Mouse (Mus musculus) neural tube, embryonic 14.5 days (tissue): ENCODE measurements around the gene Fam209. TPM values are rescaled to one million over a fixed set of nuclear protein-coding genes. Genes with fewer than 3 reads are reported as not detected.

Experiments
- ATAC-seq: fragments of 200-750 bp; cut with Nextera tagmentation; 2 replicates; pipeline ENCODE4 v1.8.0; 2017; ENCODE audit warnings: low read depth, mild to moderate bottlenecking, moderate TSS enrichment, moderate library complexity
- H3K27ac ChIP-seq: fragments of 300-500 bp; sonication (generic); 2 replicates; pipeline ENCODE4 v1.5.1; 2014; ENCODE audit warnings: low read depth, mild to moderate bottlenecking, control low read depth, low read length, moderate library complexity, mixed read lengths
- H3K27me3 ChIP-seq: fragments of 300-500 bp; sonication (generic); 2 replicates; pipeline ENCODE4 v1.6.1; 2014; ENCODE audit warnings: low read length; ENCODE audit not compliant: control insufficient read depth, insufficient read depth
- H3K36me3 ChIP-seq: fragments of 300-500 bp; sonication (generic); 2 replicates; pipeline ENCODE4 v1.6.1; 2014; ENCODE audit warnings: low read length, mixed read lengths; ENCODE audit not compliant: control insufficient read depth, insufficient read depth
- H3K4me1 ChIP-seq: fragments of 300-500 bp; sonication (generic); 2 replicates; pipeline ENCODE4 v1.6.1; 2014; ENCODE audit warnings: low read length; ENCODE audit not compliant: control insufficient read depth, insufficient read depth
- H3K4me2 ChIP-seq: fragments of 300-500 bp; sonication (generic); 2 replicates; pipeline ENCODE4 v1.6.1; 2014; ENCODE audit warnings: mild to moderate bottlenecking, low read depth, low read length, control low read depth
- H3K4me3 ChIP-seq: fragments of 300-500 bp; sonication (generic); 2 replicates; pipeline ENCODE4 v1.5.1; 2014; ENCODE audit warnings: low read depth, low read length, control low read depth, mixed read lengths
- H3K9ac ChIP-seq: fragments of 300-500 bp; sonication (generic); replicated peaks from 2 replicates; pipeline ENCODE4 v1.6.1; 2014; ENCODE audit warnings: low read depth, mild to moderate bottlenecking, control low read depth, low read length, mixed read lengths
- H3K9me3 ChIP-seq: fragments of 300-500 bp; sonication (generic); 2 replicates; pipeline ENCODE4 v1.6.1; 2016; ENCODE audit warnings: low read length; ENCODE audit not compliant: control insufficient read depth
- WGBS: fragments of 180-500 bp; shearing (Covaris S2); extraction: QIAGEN DNeasy Blood & Tissue Kit; methylation state at CpG from one replicate; pipeline ENCODE4 v1.1.7; 2014; 5-methylcytosine and 5-hydroxymethylcytosine counted together
- polyA plus RNA-seq: library from polyadenylated mRNA; unstranded; fragments of >200 nt; fragmentation: Nextera tagmentation; extraction: Ambion mirVana; gene quantifications from 2 replicates; pipeline ENCODE4 v1.2.1, GENCODE M21; 2014

Gene Fam209
- polyA plus RNA-seq, 1 experiment from 2014 or later: not detected

DNA sequence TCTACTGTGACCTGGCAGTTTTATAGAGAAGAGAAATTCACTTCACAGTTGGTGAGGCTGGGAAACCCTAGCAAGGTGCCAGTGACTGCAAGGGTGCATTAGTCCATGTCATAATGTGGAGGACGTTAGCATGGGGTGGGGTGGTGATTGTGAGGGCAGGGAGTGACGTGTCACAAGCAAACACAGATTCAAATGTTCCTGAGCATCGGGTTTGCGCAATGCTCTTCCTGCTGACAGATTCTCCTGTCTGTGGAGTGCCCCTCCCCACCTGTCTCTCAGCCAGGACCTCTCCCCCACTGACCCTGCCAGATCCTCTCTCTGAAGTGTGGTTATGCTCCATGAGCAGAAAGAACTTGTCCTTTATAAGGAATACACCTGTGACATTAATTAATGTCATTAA is 24.0 kb upstream of the Fam209 start:
- no peak overlapping the region for H3K9ac ChIP-seq
- no peaks in the 10 kb centered on the region for H3K4me1 ChIP-seq
- peaks cover 41% of the 10 kb centered on the region for H3K36me3 ChIP-seq
- no peak overlapping the region for H3K27ac ChIP-seq
- H3K9me3 ChIP-seq: no peaks in the 10 kb centered on the region
- no peak overlapping the region for H3K4me3 ChIP-seq
- no peak overlapping the region for H3K4me2 ChIP-seq
- no peaks in the 10 kb centered on the region for H3K27me3 ChIP-seq
- no peak for ATAC-seq
- 94% methylated on average over 4 of the region's 4 CpGs for WGBS

DNA sequence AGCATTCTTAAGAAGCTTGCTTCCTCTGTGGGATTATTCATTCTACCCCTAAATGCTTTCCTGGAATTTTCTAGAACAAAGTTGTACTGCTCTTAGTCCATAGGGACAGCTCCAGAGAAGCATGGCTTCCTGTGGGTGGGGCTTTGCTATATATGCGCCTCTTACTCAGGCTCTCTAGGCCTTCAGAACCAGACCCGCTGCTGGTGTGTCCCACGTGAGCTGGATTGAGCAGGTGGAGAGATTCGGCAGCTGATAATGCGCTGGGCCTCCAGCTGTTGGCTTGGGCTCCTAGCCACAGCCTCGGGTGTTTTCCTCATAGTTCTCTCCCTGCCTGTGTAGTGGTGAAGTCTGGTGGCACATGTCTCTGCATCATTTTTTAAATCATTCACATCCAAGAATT is 21.7 kb upstream of the Fam209 start:
- no peaks in the 10 kb centered on the region for H3K27me3 ChIP-seq
- H3K27ac ChIP-seq: no peak overlapping the region
- ATAC-seq: no peak
- no peaks in the 10 kb centered on the region for H3K4me1 ChIP-seq
- H3K4me2 ChIP-seq: no peak overlapping the region
- H3K4me3 ChIP-seq: no peak overlapping the region
- no peak overlapping the region for H3K9ac ChIP-seq
- H3K36me3 ChIP-seq: peaks cover 47% of the 10 kb centered on the region
- 89% methylated on average over 6 of the region's 6 CpGs for WGBS
- no peaks in the 10 kb centered on the region for H3K9me3 ChIP-seq

DNA sequence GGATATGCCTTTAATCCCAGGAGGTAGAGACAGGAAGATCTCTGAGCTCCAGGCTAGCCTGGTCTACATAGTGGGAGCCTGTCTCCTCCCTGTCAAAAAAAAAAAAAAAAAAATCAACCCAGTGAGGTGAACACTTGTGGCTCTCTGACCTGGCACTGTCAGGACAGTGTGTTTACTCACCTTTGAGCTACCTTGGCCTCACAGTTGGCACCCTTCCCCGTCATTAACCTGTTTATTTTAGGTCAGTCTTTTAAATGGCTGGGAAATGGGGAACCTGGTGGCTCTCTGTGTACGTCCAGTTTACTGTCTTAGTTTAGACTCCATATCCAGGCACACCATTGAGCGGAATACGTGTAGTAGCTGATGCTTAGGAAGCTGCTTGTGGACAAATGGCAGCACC is 20.3 kb upstream of the Fam209 start:
- H3K27me3 ChIP-seq: no peaks in the 10 kb centered on the region
- WGBS: 98% methylated on average over 4 of the region's 4 CpGs
- H3K4me2 ChIP-seq: no peak overlapping the region
- ATAC-seq: no peak
- H3K4me3 ChIP-seq: no peak overlapping the region
- no peaks in the 10 kb centered on the region for H3K4me1 ChIP-seq
- H3K27ac ChIP-seq: no peak overlapping the region
- H3K9me3 ChIP-seq: no peaks in the 10 kb centered on the region
- no peak overlapping the region for H3K9ac ChIP-seq
- peaks cover 40% of the 10 kb centered on the region for H3K36me3 ChIP-seq

DNA sequence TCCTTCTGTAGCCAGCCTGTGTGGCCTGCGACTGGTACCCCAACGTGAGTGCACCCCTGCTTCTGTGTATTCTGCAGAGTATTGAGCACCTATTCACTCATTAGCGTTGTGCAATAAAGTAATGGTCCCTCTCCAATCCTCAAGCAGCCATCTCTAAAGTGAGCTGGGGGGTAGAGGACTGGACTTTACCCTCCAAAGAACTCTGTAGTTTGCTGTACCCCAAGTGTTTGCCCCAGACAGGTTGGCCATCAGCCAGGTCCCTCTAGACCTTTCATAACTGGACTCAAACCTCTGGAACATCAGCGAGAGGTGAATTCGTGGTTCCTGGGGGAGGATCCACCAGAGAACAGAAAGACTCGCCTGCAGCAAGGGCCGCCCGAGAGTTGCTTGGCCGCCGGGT is 19.9 kb upstream of the Fam209 start:
- H3K9me3 ChIP-seq: no peaks in the 10 kb centered on the region
- ATAC-seq: no peak
- H3K36me3 ChIP-seq: peaks cover 37% of the 10 kb centered on the region
- WGBS: 95% methylated on average over 10 of the region's 10 CpGs
- H3K27me3 ChIP-seq: no peaks in the 10 kb centered on the region
- H3K4me1 ChIP-seq: no peaks in the 10 kb centered on the region
- no peak overlapping the region for H3K4me2 ChIP-seq
- no peak overlapping the region for H3K4me3 ChIP-seq
- H3K9ac ChIP-seq: no peak overlapping the region
- H3K27ac ChIP-seq: no peak overlapping the region

DNA sequence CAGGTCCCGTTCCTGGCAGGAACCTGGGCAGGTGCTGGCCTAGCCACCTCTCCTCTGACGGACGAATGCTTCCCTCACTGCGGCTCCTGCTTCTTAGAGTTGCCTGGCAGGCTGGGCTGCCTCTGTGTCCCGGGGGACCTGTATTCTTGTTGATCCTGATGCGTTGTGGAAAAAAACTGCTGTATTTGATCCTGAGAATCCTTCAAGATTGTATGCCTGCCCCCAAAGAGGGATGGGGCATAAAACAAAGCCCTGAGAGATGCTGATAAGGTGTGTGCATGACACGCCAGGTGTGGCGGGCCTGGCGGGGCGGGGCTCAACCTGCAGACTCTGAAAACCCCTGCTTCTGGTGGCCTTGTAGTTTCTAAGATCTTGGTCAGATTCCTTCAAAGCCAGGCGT is 13.8 kb upstream of the Fam209 start, which contains the start of gene Gcnt7:
Gene Gcnt7, minus strand, starts transcription at position 101 of the 400 bp plus-strand sequence.
- 93% methylated on average over 11 of the region's 11 CpGs for WGBS
- ATAC-seq: no peak
- Histone ChIP-seq H3K4me2 (no peak within 1 kb of the TSS), H3K4me3 (no peak within 1 kb of the TSS), H3K27ac (no peak within 1 kb of the TSS), H3K27me3 (no peaks in the 10 kb centered on the region), H3K4me1 (no peaks in the 10 kb centered on the region), H3K9me3 (no peaks in the 10 kb centered on the region), H3K9ac (no peak within 1 kb of the TSS), H3K36me3 (peaks cover 8% of the 10 kb centered on the region; the same call in 1 of the 2 replicates)

DNA sequence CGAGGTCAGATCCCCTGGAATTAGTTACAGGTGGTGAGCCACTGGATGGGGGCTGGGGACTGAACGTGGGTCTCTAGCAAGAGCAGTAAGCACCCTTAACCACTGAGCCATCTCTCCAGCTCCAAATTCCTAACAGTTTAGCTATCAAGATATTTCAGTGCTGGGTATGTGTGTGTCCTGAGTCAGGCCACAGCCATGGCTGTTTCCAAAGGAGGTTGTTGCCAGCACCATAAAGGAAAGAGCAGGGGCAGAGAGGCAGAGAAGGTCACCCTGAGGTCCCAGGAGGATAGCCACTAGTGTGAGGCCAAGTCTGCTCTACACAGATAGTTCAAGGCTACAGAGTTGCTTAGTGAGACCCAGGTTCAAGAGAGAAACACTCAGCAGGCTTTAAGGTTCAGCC is 11.7 kb upstream of the Fam209 start:
- 97% methylated on average over 2 of the region's 2 CpGs for WGBS
- Histone ChIP-seq H3K9me3 (no peaks in the 10 kb centered on the region), H3K4me1 (no peaks in the 10 kb centered on the region), H3K36me3 (peaks cover 9% of the 10 kb centered on the region), H3K27me3 (no peaks in the 10 kb centered on the region), H3K9ac (no peak overlapping the region), H3K27ac (no peak overlapping the region), H3K4me3 (no peak overlapping the region), H3K4me2 (no peak overlapping the region)
- ATAC-seq: no peak

DNA sequence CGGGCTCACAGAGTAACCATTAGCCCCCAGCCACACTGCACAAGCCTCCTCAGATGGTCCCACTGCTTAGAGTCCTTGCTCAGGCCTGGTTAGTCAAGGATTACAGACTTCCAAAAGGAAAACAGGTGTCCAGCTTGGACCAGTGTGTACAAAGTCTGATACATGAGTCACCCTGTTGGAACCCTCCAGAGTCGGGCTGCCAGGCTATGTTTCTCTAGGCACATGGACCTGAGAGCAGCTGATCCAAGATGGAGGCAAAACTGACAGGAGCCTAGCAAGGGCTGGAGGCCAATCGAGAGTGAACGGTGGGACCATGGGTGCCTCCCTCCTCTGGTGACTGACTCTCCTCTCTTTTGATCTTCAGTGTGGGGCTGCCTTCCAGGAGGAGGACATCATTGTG is 9.5 kb upstream of the Fam209 start:
- Histone ChIP-seq H3K9ac (no peak overlapping the region), H3K9me3 (no peaks in the 10 kb centered on the region), H3K4me1 (no peaks in the 10 kb centered on the region), H3K27me3 (no peaks in the 10 kb centered on the region), H3K36me3 (peaks cover 18% of the 10 kb centered on the region), H3K27ac (no peak overlapping the region), H3K4me2 (no peak overlapping the region), H3K4me3 (no peak overlapping the region)
- 94% methylated on average over 4 of the region's 4 CpGs for WGBS
- ATAC-seq: no peak

DNA sequence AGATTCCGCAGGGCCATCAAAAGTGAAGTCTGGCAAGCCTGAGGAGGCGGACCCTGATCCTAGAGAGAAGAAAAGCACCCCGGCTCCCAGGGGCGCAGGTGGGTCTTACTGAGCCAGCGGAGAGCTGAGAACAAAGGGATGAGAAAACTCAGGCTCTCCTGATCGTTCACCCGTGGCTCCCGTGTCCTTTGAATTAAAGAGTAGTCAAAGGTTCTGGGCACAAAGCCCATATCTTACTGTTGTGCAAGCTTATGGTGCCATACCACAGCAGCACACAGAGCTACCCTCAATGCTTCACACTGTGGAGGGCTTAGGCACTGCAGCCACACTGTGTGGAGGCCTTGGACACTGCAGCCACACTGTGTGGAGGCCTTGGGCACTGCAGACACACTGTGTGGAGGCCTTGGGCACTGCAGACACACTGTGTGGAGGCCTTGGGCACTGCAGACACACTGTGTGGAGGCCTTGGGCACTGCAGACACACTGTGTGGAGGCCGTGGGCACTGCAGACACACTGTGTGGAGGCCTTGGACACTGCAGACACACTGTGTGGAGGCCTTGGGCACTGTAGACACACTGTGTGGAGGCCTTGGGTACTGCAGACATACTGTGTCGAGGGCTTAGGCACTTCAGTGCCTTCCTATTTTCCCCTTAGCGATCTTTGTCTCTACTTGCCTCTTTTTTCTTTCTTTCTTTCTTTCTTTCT is 5.7 kb upstream of the Fam209 start:
- H3K4me3 ChIP-seq: no peak overlapping the region
- H3K9me3 ChIP-seq: no peaks in the 10 kb centered on the region
- WGBS: 80% methylated on average over 11 of the region's 11 CpGs
- no peak overlapping the region for H3K4me2 ChIP-seq
- no peaks in the 10 kb centered on the region for H3K27me3 ChIP-seq
- H3K4me1 ChIP-seq: no peaks in the 10 kb centered on the region
- H3K27ac ChIP-seq: no peak overlapping the region
- H3K9ac ChIP-seq: no peak overlapping the region
- peaks cover 31% of the 10 kb centered on the region for H3K36me3 ChIP-seq
- ATAC-seq: no peak

DNA sequence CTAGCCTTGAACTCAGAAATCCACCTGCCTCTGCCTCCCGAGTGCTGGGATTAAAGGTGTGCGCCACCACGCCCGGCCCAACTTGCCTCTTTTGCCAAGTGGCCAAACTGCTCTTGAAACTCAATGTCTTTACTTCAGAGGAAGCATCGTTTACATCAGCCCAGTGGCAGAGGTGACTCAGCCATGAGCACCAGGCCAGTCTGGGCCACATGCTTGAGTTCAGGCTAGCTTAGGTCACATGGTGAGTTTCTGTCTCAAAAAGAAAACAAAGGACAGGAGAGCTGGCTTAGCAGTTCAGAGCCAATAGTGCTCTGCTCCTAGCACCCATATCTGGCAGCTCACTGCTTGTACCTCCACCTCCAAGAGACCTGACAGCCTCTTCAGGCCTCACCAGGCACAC is 5.1 kb upstream of the Fam209 start:
- H3K27ac ChIP-seq: no peak overlapping the region
- H3K27me3 ChIP-seq: no peaks in the 10 kb centered on the region
- no peak overlapping the region for H3K4me2 ChIP-seq
- ATAC-seq: no peak
- no peak overlapping the region for H3K4me3 ChIP-seq
- WGBS: 96% methylated on average over 5 of the region's 5 CpGs
- H3K9me3 ChIP-seq: no peaks in the 10 kb centered on the region
- no peaks in the 10 kb centered on the region for H3K4me1 ChIP-seq
- peaks cover 31% of the 10 kb centered on the region for H3K36me3 ChIP-seq
- no peak overlapping the region for H3K9ac ChIP-seq
